Mouse (Mus musculus) myocyte (in vitro differentiated cells): ENCODE measurements around the gene Tmed10.

Experiments used
- CEBPB ChIP-seq: IDR thresholded peaks from 2 replicates; pipeline ENCODE4 v1.6.1; 2011; ENCODE audit warnings: mild to moderate bottlenecking, moderate library complexity; ENCODE audit not compliant: poor library complexity, insufficient read depth, severe bottlenecking
- E2F4 ChIP-seq: IDR thresholded peaks from one replicate; pipeline ENCODE4 v1.6.1; 2011; ENCODE audit warnings: mild to moderate bottlenecking, control low read depth, moderate library complexity; ENCODE audit not compliant: insufficient read depth
- MAX ChIP-seq: IDR thresholded peaks from one replicate; pipeline ENCODE4 v1.6.1; 2011; ENCODE audit warnings: low read depth, mild to moderate bottlenecking, control low read depth
- POLR2A ChIP-seq: IDR thresholded peaks from one replicate; pipeline ENCODE4 v1.6.1; 2011; ENCODE audit warnings: low read depth, mild to moderate bottlenecking, control low read depth, moderate library complexity; ENCODE audit not compliant: insufficient read length
- POLR2AphosphoS2 ChIP-seq: IDR thresholded peaks from one replicate; pipeline ENCODE4 v1.6.1; 2011; ENCODE audit warnings: low read depth, control low read depth; ENCODE audit not compliant: insufficient read length
- REST ChIP-seq: IDR thresholded peaks from one replicate; pipeline ENCODE4 v1.6.1; 2011; ENCODE audit warnings: mild to moderate bottlenecking, control low read depth, moderate library complexity; ENCODE audit not compliant: insufficient read depth, insufficient read length
- SRF ChIP-seq: IDR thresholded peaks from one replicate; pipeline ENCODE4 v1.6.1; 2011; ENCODE audit warnings: low read depth; ENCODE audit not compliant: control insufficient read depth, insufficient read length
- TCF12 ChIP-seq: IDR thresholded peaks from one replicate; pipeline ENCODE4 v1.6.1; 2011; ENCODE audit warnings: mild to moderate bottlenecking, control low read depth; ENCODE audit not compliant: poor library complexity, insufficient read depth, severe bottlenecking
- TCF3 ChIP-seq: IDR thresholded peaks from one replicate; pipeline ENCODE4 v1.6.1; 2011; ENCODE audit warnings: low read depth, control low read depth; ENCODE audit not compliant: insufficient read length
- USF1 ChIP-seq: IDR thresholded peaks from one replicate; pipeline ENCODE4 v1.6.1; 2011; ENCODE audit warnings: low read depth, mild to moderate bottlenecking, control low read depth, moderate library complexity

GRCm38 (mm10) chr12:85296915-85297314 lies 77.7 kb downstream of the Tmed10 start:
- TF ChIP-seq POLR2A (no peak), E2F4 (no peak), USF1 (no peak), POLR2AphosphoS2 (no peak), CEBPB (no peak), MAX (no peak), SRF (no peak), TCF3 (no peak), TCF12 (no peak), REST (no peak)
